Comparison of ENCODE assay signal across 9 mouse cellular contexts in genomic region chr11:62744103-62744502, GRCm38 (mm10). TPM values are rescaled to one million over a fixed set of nuclear protein-coding genes. Genes with fewer than 3 reads are reported as not detected.
DNase-seq lines count a peak whose midpoint lies in the region; ATAC-seq and TF ChIP-seq lines count a peak whose summit lies in the region.
"Had no signal": no experiment of that assay in that cellular context is flagged by ENCODE, and none has a peak within 500 bp of the region (broad histone marks: within the 10 kb centered on the region; RNA-seq: fewer than 3 reads in every experiment).

No protein-coding gene starts in this region.

- H3K27me3 ChIP-seq in embryonic facial prominence, embryonic 10.5 days (replicated peaks; ENCODE audit: low read depth, poor library complexity, severe bottlenecking), result peaks cover 30% of the 10 kb centered on the region
- 0 out of 2 replicates have a peak, but pooled peaks cover 4% of the 10 kb centered on the region for H3K27me3 ChIP-seq in heart, postnatal 0 days (ENCODE audit: control insufficient read depth, insufficient read depth, low read length)

- H3K9ac ChIP-seq in heart, postnatal 0 days (replicated peaks; ENCODE audit: low read depth, low read length), result no peak overlapping the region

- no peaks in the 10 kb centered on the region for H3K36me3 ChIP-seq in embryonic facial prominence, embryonic 10.5 days (replicated peaks)
- no peaks in the 10 kb centered on the region for H3K36me3 ChIP-seq in heart, postnatal 0 days (replicated peaks; ENCODE audit: control insufficient read depth, insufficient read depth, low read length)

- peak; percentile 53; the same call in 1 of the 2 replicates for ATAC-seq in heart, postnatal 0 days (ENCODE audit: insufficient read depth, low read depth)

- no peak for TF ChIP-seq EP300 in heart, postnatal 0 days (IDR thresholded peaks at IDR 0.05; ENCODE audit: low read depth)

- DNase-seq in ES-CJ7 (ENCODE audit: low read depth, low spot score), result peak; percentile 73
- peak; percentile 83 for DNase-seq in adrenal gland, postnatal 14 days
- DNase-seq in embryonic facial prominence, embryonic 10.5 days (ENCODE audit: low spot score), result peak; percentile 79
- DNase-seq in heart, postnatal 0 days (ENCODE audit: low spot score), result peak; percentile 60
- peak; percentile 61 to 84 for DNase-seq in kidney, postnatal 36 days
- peak; percentile 61 for DNase-seq in lung, adult 2 months
- DNase-seq in right cerebral cortex, adult 18-20 months, result peak; percentile 66
- peak; percentile 27 for DNase-seq in yolk sac, embryonic 10.5 days (ENCODE audit: low spot score)

- no peak overlapping the region for H3K4me2 ChIP-seq in heart, postnatal 0 days (ENCODE audit: low read depth, low read length)

- H3K9me3 ChIP-seq in embryonic facial prominence, embryonic 10.5 days, result no peaks in the 10 kb centered on the region
- H3K9me3 ChIP-seq in heart, postnatal 0 days (replicated peaks; ENCODE audit: control insufficient read depth, low read length), result no peaks in the 10 kb centered on the region

- H3K27ac ChIP-seq in embryonic facial prominence, embryonic 10.5 days (replicated peaks), result no peak overlapping the region
- H3K27ac ChIP-seq in heart, postnatal 0 days (ENCODE audit: low read depth), result no peak overlapping the region

- H3K4me1 ChIP-seq in embryonic facial prominence, embryonic 10.5 days, result peaks cover 35% of the 10 kb centered on the region
- no peaks in the 10 kb centered on the region for H3K4me1 ChIP-seq in heart, postnatal 0 days (ENCODE audit: control insufficient read depth, insufficient read depth)
- H3K4me1 ChIP-seq in lung, adult 2 months (ENCODE audit: control insufficient read depth, insufficient read depth, low read length), result peaks cover 5% of the 10 kb centered on the region

- no peak overlapping the region for H3K4me3 ChIP-seq in embryonic facial prominence, embryonic 10.5 days
- no peak overlapping the region for H3K4me3 ChIP-seq in heart, postnatal 0 days (ENCODE audit: low read depth, low read length)
- no peak overlapping the region for H3K4me3 ChIP-seq in lung, adult 2 months (replicated peaks; ENCODE audit: extremely low read depth, low read depth, low read length)

- TF ChIP-seq CTCF in heart, postnatal 0 days (IDR thresholded peaks at IDR 0.05; ENCODE audit: low read depth), result peak; percentile 95
- peak; percentile 95 for TF ChIP-seq CTCF in lung, adult 2 months (IDR thresholded peaks at IDR 0.05; ENCODE audit: insufficient read depth, low read length)

- TF ChIP-seq POLR2A in lung, adult 2 months (IDR thresholded peaks at IDR 0.05; ENCODE audit: borderline replicate concordance, extremely low read depth, low read depth, low read length), result no peak

- 48% methylated on average over 5 of the region's 5 CpGs for WGBS in embryonic facial prominence, embryonic 10.5 days
- WGBS in heart, postnatal 0 days, result 48% methylated on average over 5 of the region's 5 CpGs
- WGBS in lung, adult 2 months, result 42% methylated on average over 5 of the region's 5 CpGs

RNA-seq across cellular contexts. Expression of gene Gm10428, which starts 8.8 kb away (rescaled TPM):
- not detected in 2 replicates for total RNA-seq in adrenal gland, postnatal 14 days (2021)
- polyA plus RNA-seq in embryonic facial prominence, embryonic 10.5 days (2016; fragmentation: Nextera tagmentation; extraction: Ambion mirVana), result not detected in 2 replicates
- not detected in 2 replicates for total RNA-seq in heart, postnatal 0 days (2014; rRNA removed; ENCODE audit: low replicate concordance)
- polyA plus RNA-seq in heart, postnatal 0 days (2015; fragmentation: Nextera tagmentation; extraction: Ambion mirVana), result not detected in 2 replicates
- polyA plus RNA-seq in lung, adult 2 months (2012; rRNA removed), result not detected in 2 replicates
- polyA plus RNA-seq: heart, embryonic 16.5 days had no signal

RNA-seq across cellular contexts. Expression of gene Zfp287, which starts 12.4 kb away (rescaled TPM):
- total RNA-seq in adrenal gland, postnatal 14 days (2021), result 4.5 and 5.4 TPM in 2 replicates
- polyA plus RNA-seq in embryonic facial prominence, embryonic 10.5 days (2016; fragmentation: Nextera tagmentation; extraction: Ambion mirVana), result 13.0 and 14.3 TPM in 2 replicates
- total RNA-seq in heart, postnatal 0 days (2014; rRNA removed; ENCODE audit: low replicate concordance), result 1.9 and 3.2 TPM in 2 replicates
- 2.2 and 2.3 TPM in 2 replicates for polyA plus RNA-seq in heart, postnatal 0 days (2015; fragmentation: Nextera tagmentation; extraction: Ambion mirVana)
- polyA plus RNA-seq in lung, adult 2 months (2012; rRNA removed), result 2.8 and 3.9 TPM in 2 replicates

RNA-seq across cellular contexts. Expression of gene Zfp286, which starts 45.2 kb away (rescaled TPM):
- total RNA-seq in adrenal gland, postnatal 14 days (2021), result 3.1 and 3.4 TPM in 2 replicates
- polyA plus RNA-seq in embryonic facial prominence, embryonic 10.5 days (2016; fragmentation: Nextera tagmentation; extraction: Ambion mirVana), result 25.6 and 28.5 TPM in 2 replicates
- total RNA-seq in heart, postnatal 0 days (2014; rRNA removed; ENCODE audit: low replicate concordance), result 2.0 and 3.5 TPM in 2 replicates
- 3.3 and 3.5 TPM in 2 replicates for polyA plus RNA-seq in heart, postnatal 0 days (2015; fragmentation: Nextera tagmentation; extraction: Ambion mirVana)
- 0.54 and 1.1 TPM in 2 replicates for polyA plus RNA-seq in lung, adult 2 months (2012; rRNA removed)

Comparison
In these comparisons a context has a peak if more than half of its experiments do, and no peak if none do; other contexts are left out.
1. DNase-seq: peak in every context shown above with its lines; median percentile 83 in adrenal gland, postnatal 14 days; 79 in embryonic facial prominence, embryonic 10.5 days; 73 in ES-CJ7; 72 in kidney, postnatal 36 days; 66 in right cerebral cortex, adult 18-20 months; 61 in lung, adult 2 months; 60 in heart, postnatal 0 days; 27 in yolk sac, embryonic 10.5 days.